ENCODE assay signal across 10 mouse cellular contexts in the genomic region with DNA sequence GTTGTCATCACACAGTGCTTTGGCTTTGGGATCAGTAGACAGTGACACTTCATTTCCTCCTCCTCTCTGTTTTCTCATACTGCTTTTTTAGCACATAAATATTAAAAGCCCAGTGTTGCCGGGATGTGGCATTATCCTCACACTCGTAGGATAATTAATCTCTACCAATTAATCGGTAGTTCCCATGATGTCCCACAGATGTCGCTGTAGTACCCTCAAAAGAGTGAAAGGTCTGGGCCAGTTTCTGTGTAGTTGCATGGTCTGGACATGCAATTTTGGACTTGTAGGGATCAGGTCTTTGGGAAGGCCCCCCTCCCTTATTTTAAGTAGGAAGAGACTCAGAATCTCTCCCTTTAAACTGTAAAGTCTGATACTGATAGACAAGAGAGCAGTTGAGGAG. TPM values are rescaled to one million over a fixed set of nuclear protein-coding genes. Genes with fewer than 3 reads are reported as not detected.
DNase-seq lines count a peak whose midpoint lies in the region; ATAC-seq and TF ChIP-seq lines count a peak whose summit lies in the region.
"Had no signal": no experiment of that assay in that cellular context is flagged by ENCODE, and none has a peak within 500 bp of the region (broad histone marks: within the 10 kb centered on the region; RNA-seq: fewer than 3 reads in every experiment).

No protein-coding gene starts in this region.

- no peak overlapping the region for H3K4me2 ChIP-seq in forebrain, postnatal 0 days (ENCODE audit: low read depth)
- H3K4me2 ChIP-seq in forebrain, embryonic 11.5 days (ENCODE audit: low read depth, low read length, severe bottlenecking): no peak overlapping the region
- H3K4me2 ChIP-seq in lung, embryonic 16.5 days (ENCODE audit: low read depth, low read length): no peak overlapping the region
- no peak overlapping the region for H3K4me2 ChIP-seq in liver, embryonic 12.5 days
- H3K4me2 ChIP-seq: heart, embryonic 13.5 days; stomach, embryonic 15.5 days had no signal

- no peaks in the 10 kb centered on the region for H3K27me3 ChIP-seq in forebrain, postnatal 0 days (ENCODE audit: insufficient read depth, low read length)
- H3K27me3 ChIP-seq in forebrain, embryonic 11.5 days (ENCODE audit: control insufficient read depth, insufficient read depth, low read length): no peaks in the 10 kb centered on the region
- H3K27me3 ChIP-seq in lung, embryonic 16.5 days (ENCODE audit: control insufficient read depth, insufficient read depth, low read depth, low read length): no peaks in the 10 kb centered on the region
- no peaks in the 10 kb centered on the region for H3K27me3 ChIP-seq in Patski
- no peaks in the 10 kb centered on the region for H3K27me3 ChIP-seq in liver, embryonic 12.5 days (replicated peaks)
- H3K27me3 ChIP-seq: heart, embryonic 13.5 days; stomach, embryonic 15.5 days had no signal

- WGBS in forebrain, postnatal 0 days: 11% methylated on average over 4 of the region's 4 CpGs
- 32% methylated on average over 4 of the region's 4 CpGs for WGBS in forebrain, embryonic 11.5 days
- WGBS in lung, embryonic 16.5 days: 28% methylated on average over 4 of the region's 4 CpGs
- 55% methylated on average over 4 of the region's 4 CpGs for WGBS in liver, embryonic 12.5 days (ENCODE audit: insufficient replicate concordance)

- H3K4me1 ChIP-seq in forebrain, postnatal 0 days (ENCODE audit: insufficient read depth): no peaks in the 10 kb centered on the region
- no peaks in the 10 kb centered on the region for H3K4me1 ChIP-seq in forebrain, embryonic 11.5 days (replicated peaks; ENCODE audit: control insufficient read depth, insufficient read depth, low read length)
- H3K4me1 ChIP-seq in lung, embryonic 16.5 days (replicated peaks; ENCODE audit: control insufficient read depth, insufficient read depth, low read length): no peaks in the 10 kb centered on the region
- no peaks in the 10 kb centered on the region for H3K4me1 ChIP-seq in liver, embryonic 12.5 days
- H3K4me1 ChIP-seq: heart, embryonic 13.5 days; stomach, embryonic 15.5 days had no signal

- no peak overlapping the region for H3K27ac ChIP-seq in forebrain, postnatal 0 days (ENCODE audit: low read depth, low read length)
- no peak overlapping the region for H3K27ac ChIP-seq in forebrain, embryonic 11.5 days (ENCODE audit: low read depth, low read length)
- no peak overlapping the region for H3K27ac ChIP-seq in lung, embryonic 16.5 days (ENCODE audit: low read length)
- H3K27ac ChIP-seq in liver, embryonic 12.5 days: no peak overlapping the region
- H3K27ac ChIP-seq: heart, embryonic 13.5 days; stomach, embryonic 15.5 days had no signal

- peak; percentile 54 for DNase-seq in forebrain, postnatal 0 days
- no peak for DNase-seq in forebrain, embryonic 11.5 days (ENCODE audit: low spot score)
- no peak for DNase-seq in lung, adult 18-20 months
- no peak for DNase-seq in Patski (ENCODE audit: low read depth, low spot score)
- DNase-seq in layer of hippocampus, postnatal 14 days (ENCODE audit: low spot score in 2 of 2): peak; percentile 30 to 51
- DNase-seq in urinary bladder, adult 18-20 months (ENCODE audit: low spot score in 2 of 2): no peak

- TF ChIP-seq CTCF in forebrain, postnatal 0 days (IDR thresholded peaks at IDR 0.05; ENCODE audit: low read depth): peak; percentile 67
- peak; percentile 68 for TF ChIP-seq CTCF in Patski (IDR thresholded peaks at IDR 0.05)

- H3K36me3 ChIP-seq in forebrain, postnatal 0 days (ENCODE audit: insufficient read depth): peaks cover 97% of the 10 kb centered on the region
- H3K36me3 ChIP-seq in forebrain, embryonic 11.5 days (ENCODE audit: control insufficient read depth, insufficient read depth, low read length): peaks cover 11% of the 10 kb centered on the region; the same call in 1 of the 2 replicates
- H3K36me3 ChIP-seq in lung, embryonic 16.5 days (ENCODE audit: control insufficient read depth, insufficient read depth, low read length): peaks cover 24% of the 10 kb centered on the region
- peaks cover 99% of the 10 kb centered on the region for H3K36me3 ChIP-seq in liver, embryonic 12.5 days

- no peak overlapping the region for H3K4me3 ChIP-seq in forebrain, postnatal 0 days (ENCODE audit: low read depth, low read length)
- H3K4me3 ChIP-seq in forebrain, embryonic 11.5 days (ENCODE audit: low read depth, low read length): no peak overlapping the region
- H3K4me3 ChIP-seq in lung, embryonic 16.5 days (ENCODE audit: low read length): no peak overlapping the region
- no peak overlapping the region for H3K4me3 ChIP-seq in liver, embryonic 12.5 days
- H3K4me3 ChIP-seq: heart, embryonic 13.5 days; stomach, embryonic 15.5 days had no signal

- POLR2A ChIA-PET in Patski (lab: Charles Lee): no interaction called here

- CTCF ChIA-PET in Patski (lab: Charles Lee): interaction anchor here (1.0 kb wide), 1 partner anchor 53 kb away, joined by 4 read pairs; no protein-coding TSS in a partner anchor

- in situ Hi-C loops in Patski (cut with MboI; ENCODE audit: low pct_unique_long_range_greater_than_20kb): no loop called here

- H3K9ac ChIP-seq in forebrain, postnatal 0 days: no peak overlapping the region
- H3K9ac ChIP-seq in forebrain, embryonic 11.5 days (ENCODE audit: low read length): no peak overlapping the region
- H3K9ac ChIP-seq in lung, embryonic 16.5 days (ENCODE audit: low read length): no peak overlapping the region
- H3K9ac ChIP-seq in liver, embryonic 12.5 days: no peak overlapping the region
- H3K9ac ChIP-seq: heart, embryonic 13.5 days; stomach, embryonic 15.5 days had no signal

- H3K9me3 ChIP-seq in forebrain, postnatal 0 days (ENCODE audit: low read length): no peaks in the 10 kb centered on the region
- no peaks in the 10 kb centered on the region for H3K9me3 ChIP-seq in forebrain, embryonic 11.5 days (ENCODE audit: control insufficient read depth, low read length)
- H3K9me3 ChIP-seq in lung, embryonic 16.5 days (ENCODE audit: control insufficient read depth, low read length): no peaks in the 10 kb centered on the region
- H3K9me3 ChIP-seq in liver, embryonic 12.5 days (replicated peaks): no peaks in the 10 kb centered on the region
- H3K9me3 ChIP-seq: heart, embryonic 13.5 days; stomach, embryonic 15.5 days had no signal

- ATAC-seq in forebrain, postnatal 0 days: no peak
- ATAC-seq in forebrain, embryonic 11.5 days (replicated peaks; ENCODE audit: low FRiP score): no peak
- 0 out of 2 replicates have a peak, but pooled peaks have one; percentile 12 for ATAC-seq in lung, embryonic 16.5 days (ENCODE audit: low read depth)
- ATAC-seq in Patski: no peak
- ATAC-seq in liver, embryonic 12.5 days: no peak

RNA-seq across cellular contexts. Expression of a gene that starts 18.8 kb away (rescaled TPM):
- not detected in 2 replicates for total RNA-seq in forebrain, postnatal 0 days (2014; rRNA removed)
- polyA plus RNA-seq in forebrain, postnatal 0 days (2015; fragmentation: Nextera tagmentation; extraction: Ambion mirVana): 3.1 and 3.6 TPM in 2 replicates
- 1.5 and 2.1 TPM in 2 replicates for polyA plus RNA-seq in forebrain, embryonic 11.5 days (2014; fragmentation: Nextera tagmentation; extraction: Ambion mirVana)
- 6.5 and 9.6 TPM in 2 replicates for polyA plus RNA-seq in lung, embryonic 16.5 days (2015; fragmentation: Nextera tagmentation; extraction: Ambion mirVana)
- polyA plus RNA-seq in Patski (2021): 2.4 TPM
- 1 to 10 TPM in 1 of 2 experiments, not detected in 1; 2.0 TPM for total RNA-seq in layer of hippocampus, postnatal 14 days (2021)
- 1.9 and 2.6 TPM in 2 replicates for polyA plus RNA-seq in liver, embryonic 12.5 days (2016; fragmentation: Nextera tagmentation; extraction: Ambion mirVana)

RNA-seq across cellular contexts. Expression of a gene that starts 19.3 kb away (rescaled TPM):
- 1.1 and 1.7 TPM in 2 replicates for total RNA-seq in forebrain, postnatal 0 days (2014; rRNA removed)
- polyA plus RNA-seq in forebrain, postnatal 0 days (2015; fragmentation: Nextera tagmentation; extraction: Ambion mirVana): 3.4 and 5.2 TPM in 2 replicates
- 0.23 and 0.48 TPM in 2 replicates for polyA plus RNA-seq in forebrain, embryonic 11.5 days (2014; fragmentation: Nextera tagmentation; extraction: Ambion mirVana)
- 4.2 and 4.7 TPM in 2 replicates for polyA plus RNA-seq in lung, embryonic 16.5 days (2015; fragmentation: Nextera tagmentation; extraction: Ambion mirVana)
- polyA plus RNA-seq in Patski (2021): 0.09 TPM
- total RNA-seq in layer of hippocampus, postnatal 14 days (2021): 1 to 10 TPM in 1 of 2 experiments, under 1 TPM in 1; 0.67 to 1.5 TPM
- polyA plus RNA-seq in liver, embryonic 12.5 days (2016; fragmentation: Nextera tagmentation; extraction: Ambion mirVana): 0.14 and 0.35 TPM in 2 replicates

RNA-seq across cellular contexts. Expression of a gene that starts 39.7 kb away (rescaled TPM):
- total RNA-seq in forebrain, postnatal 0 days (2014; rRNA removed): 35.4 and 43.4 TPM in 2 replicates
- 7.7 and 16.8 TPM in 2 replicates for polyA plus RNA-seq in forebrain, postnatal 0 days (2015; fragmentation: Nextera tagmentation; extraction: Ambion mirVana)
- 27.4 and 32.4 TPM in 2 replicates for polyA plus RNA-seq in forebrain, embryonic 11.5 days (2014; fragmentation: Nextera tagmentation; extraction: Ambion mirVana)
- polyA plus RNA-seq in lung, embryonic 16.5 days (2015; fragmentation: Nextera tagmentation; extraction: Ambion mirVana): 16.5 and 18.2 TPM in 2 replicates
- polyA plus RNA-seq in Patski (2021): 16.8 TPM
- total RNA-seq in layer of hippocampus, postnatal 14 days (2021): 10 to 100 TPM; 39.7 to 43.6 TPM
- 12.5 and 13.6 TPM in 2 replicates for polyA plus RNA-seq in liver, embryonic 12.5 days (2016; fragmentation: Nextera tagmentation; extraction: Ambion mirVana)

RNA-seq across cellular contexts. Expression of a gene that starts 58.9 kb away (rescaled TPM):
- total RNA-seq in forebrain, postnatal 0 days (2014; rRNA removed): not detected in 2 replicates
- not detected in 2 replicates for polyA plus RNA-seq in forebrain, postnatal 0 days (2015; fragmentation: Nextera tagmentation; extraction: Ambion mirVana)
- polyA plus RNA-seq in forebrain, embryonic 11.5 days (2014; fragmentation: Nextera tagmentation; extraction: Ambion mirVana): 3.4 and 3.5 TPM in 2 replicates
- polyA plus RNA-seq in lung, embryonic 16.5 days (2015; fragmentation: Nextera tagmentation; extraction: Ambion mirVana): 0.80 and 1.4 TPM in 2 replicates
- polyA plus RNA-seq in Patski (2021): not detected
- not detected for total RNA-seq in layer of hippocampus, postnatal 14 days (2021)
- 117 and 121 TPM in 2 replicates for polyA plus RNA-seq in liver, embryonic 12.5 days (2016; fragmentation: Nextera tagmentation; extraction: Ambion mirVana)

Comparison
In these comparisons a context has a peak if more than half of its experiments do, and no peak if none do; other contexts are left out.
1. DNase-seq: peak in forebrain, postnatal 0 days (single experiment) and layer of hippocampus, postnatal 14 days (2 of 2); none in forebrain, embryonic 11.5 days (single experiment), lung, adult 18-20 months (0 of 2), Patski (single experiment) and urinary bladder, adult 18-20 months (0 of 2).